Mouse (Mus musculus) heart, embryonic 16.5 days (tissue): ENCODE data around the gene Angel1. TPM values are rescaled to one million over a fixed set of nuclear protein-coding genes. Genes with fewer than 3 reads are reported as not detected.

Source experiments
- ATAC-seq: fragments of 200-750 bp; cut with Nextera tagmentation; replicated peaks from 2 replicates; pipeline ENCODE4 v1.8.0; 2017; ENCODE audit warnings: moderate number of reproducible peaks; ENCODE audit not compliant: insufficient read depth, low FRiP score; ENCODE audit errors: extremely low read depth
- H3K27ac ChIP-seq: fragments of 300-500 bp; sonication (generic); 2 replicates; pipeline ENCODE4 v1.5.1; 2014; ENCODE audit warnings: mild to moderate bottlenecking, low read length, control low read depth, moderate library complexity
- H3K27me3 ChIP-seq: fragments of 300-500 bp; sonication (generic); 2 replicates; pipeline ENCODE4 v1.6.1; 2014; ENCODE audit warnings: low read length, mixed read lengths; ENCODE audit not compliant: control insufficient read depth, insufficient read depth
- H3K36me3 ChIP-seq: fragments of 300-500 bp; sonication (generic); 2 replicates; pipeline ENCODE4 v1.6.1; 2014; ENCODE audit not compliant: control insufficient read depth, insufficient read depth
- H3K4me1 ChIP-seq: fragments of 300-500 bp; sonication (generic); 2 replicates; pipeline ENCODE4 v1.6.1; 2014; ENCODE audit warnings: low read length, mixed read lengths; ENCODE audit not compliant: control insufficient read depth, insufficient read depth
- H3K4me2 ChIP-seq: fragments of 300-500 bp; sonication (generic); 2 replicates; pipeline ENCODE4 v1.6.1; 2014; ENCODE audit warnings: low read depth, mild to moderate bottlenecking, control low read depth, low read length
- H3K4me3 ChIP-seq: fragments of 300-500 bp; sonication (generic); 2 replicates; pipeline ENCODE4 v1.5.1; 2014; ENCODE audit warnings: mild to moderate bottlenecking, control low read depth, low read length
- H3K9ac ChIP-seq: fragments of 300-500 bp; sonication (generic); 2 replicates; pipeline ENCODE4 v1.6.1; 2014; ENCODE audit warnings: low read length, control low read depth
- H3K9me3 ChIP-seq: fragments of 300-500 bp; sonication (generic); replicated peaks from 2 replicates; pipeline ENCODE4 v1.6.1; 2016; ENCODE audit warnings: low read length; ENCODE audit not compliant: control insufficient read depth
- WGBS: fragments of 180-500 bp; shearing (Covaris S2); extraction: QIAGEN DNeasy Blood & Tissue Kit; methylation state at CpG from one replicate; pipeline ENCODE4 v1.1.7; 2014; 5-methylcytosine and 5-hydroxymethylcytosine counted together
- polyA plus RNA-seq: library from polyadenylated mRNA; unstranded; fragments of >200 nt; fragmentation: Nextera tagmentation; extraction: Ambion mirVana; gene quantifications from 2 replicates; pipeline ENCODE4 v1.2.1, GENCODE M21; 2015

Angel1 gene
- polyA plus RNA-seq, 1 experiment from 2014 or later, result 7.9 TPM

GRCm38 (mm10) chr12:86678591-86679545 is 47.4 kb downstream of the Angel1 start, which contains the start of gene Vash1:
TSS of gene Vash1 (plus strand) at chr12:86678700.
- WGBS, result under 1% methylated on average over 93 of the region's 94 CpGs

GRCm38 (mm10) chr12:86672507-86672906 is 53.8 kb downstream of the Angel1 start:
- Histone ChIP-seq H3K36me3 (no peaks in the 10 kb centered on the region), H3K4me2 (no peak overlapping the region), H3K27me3 (no peaks in the 10 kb centered on the region), H3K4me1 (peaks cover 2% of the 10 kb centered on the region; the same call in 1 of the 2 replicates), H3K4me3 (no peak overlapping the region), H3K9me3 (no peaks in the 10 kb centered on the region; the same call in 1 of the 2 replicates), H3K9ac (no peak overlapping the region), H3K27ac (no peak overlapping the region)
- 47% methylated on average over 5 of the region's 5 CpGs for WGBS
- ATAC-seq, result no peak

More at GRCm38 (mm10) chr12:86678591-86679545, 47.4 kb downstream of the Angel1 start, which contains the start of gene Vash1:
- Histone ChIP-seq H3K4me1 (peaks cover 24% of the 10 kb centered on the region), H3K27ac (peak within 1 kb of the TSS; percentile 70), H3K4me2 (peak within 1 kb of the TSS; percentile 91), H3K36me3 (no peaks in the 10 kb centered on the region), H3K4me3 (peak within 1 kb of the TSS; percentile 79), H3K9me3 (no peaks in the 10 kb centered on the region; the same call in 1 of the 2 replicates), H3K9ac (peak within 1 kb of the TSS; percentile 87), H3K27me3 (no peaks in the 10 kb centered on the region)
- ATAC-seq, result peak; percentile 71; the same call in 1 of the 2 replicates

DNA sequence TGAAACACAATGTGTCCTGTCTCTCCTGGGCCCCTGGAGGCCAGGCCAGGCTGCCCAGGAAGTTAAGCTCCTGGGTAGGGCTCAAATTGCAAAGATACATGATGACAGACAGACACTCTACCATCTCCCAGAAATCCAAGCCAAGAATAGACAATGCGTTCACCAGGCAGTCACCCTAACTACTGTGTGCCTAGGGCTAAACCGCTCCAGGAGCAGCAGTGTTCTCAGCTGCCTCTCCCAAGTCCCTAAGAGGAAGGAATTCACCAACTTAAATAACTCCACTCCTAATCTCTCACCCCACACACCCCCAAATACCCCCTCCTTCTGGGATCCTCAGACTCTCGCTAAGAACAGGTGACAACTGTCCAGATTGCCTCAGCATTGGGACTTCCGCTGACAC is 54.2 kb downstream of the Angel1 start:
- no peak overlapping the region for H3K27ac ChIP-seq
- ATAC-seq, result 0 out of 2 replicates have a peak, but pooled peaks have one; percentile 45
- 53% methylated on average over 4 of the region's 4 CpGs for WGBS

DNA sequence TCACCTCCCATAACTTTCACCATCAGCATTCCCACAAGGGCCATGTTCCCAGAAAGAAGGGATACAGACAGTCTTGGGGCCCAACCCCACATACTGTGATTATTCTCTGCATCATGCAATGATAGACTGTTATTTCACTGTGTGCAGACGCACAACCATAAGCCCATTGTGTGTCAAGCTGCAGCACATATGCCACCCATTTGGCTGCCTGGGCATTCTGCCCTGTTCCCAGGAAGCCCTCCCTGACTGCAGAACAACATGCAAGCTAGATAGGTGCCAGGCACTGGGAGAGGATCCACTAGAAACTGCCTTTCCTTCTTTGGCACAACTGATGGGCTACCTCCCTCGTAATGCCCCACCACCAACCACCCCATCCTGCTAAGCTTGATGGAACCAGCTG is 57.9 kb downstream of the Angel1 start:
- Histone ChIP-seq H3K9me3 (no peaks in the 10 kb centered on the region), H3K4me2 (no peak overlapping the region), H3K4me1 (peaks cover 2% of the 10 kb centered on the region; the same call in 1 of the 2 replicates), H3K9ac (no peak overlapping the region), H3K4me3 (no peak overlapping the region), H3K27ac (no peak overlapping the region), H3K27me3 (no peaks in the 10 kb centered on the region), H3K36me3 (no peaks in the 10 kb centered on the region)
- 86% methylated on average over 2 of the region's 2 CpGs for WGBS
- ATAC-seq, result no peak

More for the DNA sequence above, 54.2 kb downstream of the Angel1 start:
- Histone ChIP-seq H3K4me3 (no peak overlapping the region), H3K36me3 (no peaks in the 10 kb centered on the region), H3K9me3 (no peaks in the 10 kb centered on the region; the same call in 1 of the 2 replicates), H3K27me3 (no peaks in the 10 kb centered on the region), H3K4me1 (peaks cover 2% of the 10 kb centered on the region; the same call in 1 of the 2 replicates), H3K9ac (no peak overlapping the region), H3K4me2 (no peak overlapping the region)

GRCm38 (mm10) chr12:86665656-86666055 is 60.6 kb downstream of the Angel1 start:
- 55% methylated on average over 3 of the region's 3 CpGs for WGBS
- no peak overlapping the region for H3K4me3 ChIP-seq
- no peak overlapping the region for H3K27ac ChIP-seq
- no peaks in the 10 kb centered on the region for H3K9me3 ChIP-seq
- H3K36me3 ChIP-seq, result no peaks in the 10 kb centered on the region
- no peaks in the 10 kb centered on the region for H3K27me3 ChIP-seq
- H3K9ac ChIP-seq, result no peak overlapping the region
- H3K4me1 ChIP-seq, result no peaks in the 10 kb centered on the region
- no peak overlapping the region for H3K4me2 ChIP-seq
- no peak for ATAC-seq

DNA sequence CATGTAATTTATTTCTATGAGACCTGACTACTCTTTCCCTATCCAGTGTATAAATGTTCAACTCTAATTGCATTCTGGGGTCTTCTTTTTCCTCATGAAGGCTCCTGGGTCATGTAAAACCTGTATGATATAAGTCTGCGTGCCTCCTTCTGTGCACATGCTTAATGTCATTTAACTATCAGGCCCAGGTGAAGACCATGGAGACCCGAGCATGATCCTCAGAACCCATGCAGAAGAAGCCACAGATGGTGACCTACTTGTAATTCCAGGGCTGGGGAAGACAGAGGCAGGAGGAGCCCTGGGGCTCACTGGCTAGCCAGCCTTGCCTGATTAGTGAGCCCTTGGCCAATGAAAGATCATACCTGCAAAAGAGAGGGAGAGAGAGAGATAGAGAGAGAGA is 65.8 kb downstream of the Angel1 start:
- H3K36me3 ChIP-seq, result no peaks in the 10 kb centered on the region
- H3K4me3 ChIP-seq, result no peak overlapping the region
- H3K4me1 ChIP-seq, result peaks cover 3% of the 10 kb centered on the region; the same call in 1 of the 2 replicates
- H3K27ac ChIP-seq, result no peak overlapping the region
- no peak for ATAC-seq
- no peaks in the 10 kb centered on the region for H3K9me3 ChIP-seq
- 74% methylated on average over 2 of the region's 2 CpGs for WGBS
- H3K4me2 ChIP-seq, result no peak overlapping the region
- no peaks in the 10 kb centered on the region for H3K27me3 ChIP-seq
- H3K9ac ChIP-seq, result no peak overlapping the region

DNA sequence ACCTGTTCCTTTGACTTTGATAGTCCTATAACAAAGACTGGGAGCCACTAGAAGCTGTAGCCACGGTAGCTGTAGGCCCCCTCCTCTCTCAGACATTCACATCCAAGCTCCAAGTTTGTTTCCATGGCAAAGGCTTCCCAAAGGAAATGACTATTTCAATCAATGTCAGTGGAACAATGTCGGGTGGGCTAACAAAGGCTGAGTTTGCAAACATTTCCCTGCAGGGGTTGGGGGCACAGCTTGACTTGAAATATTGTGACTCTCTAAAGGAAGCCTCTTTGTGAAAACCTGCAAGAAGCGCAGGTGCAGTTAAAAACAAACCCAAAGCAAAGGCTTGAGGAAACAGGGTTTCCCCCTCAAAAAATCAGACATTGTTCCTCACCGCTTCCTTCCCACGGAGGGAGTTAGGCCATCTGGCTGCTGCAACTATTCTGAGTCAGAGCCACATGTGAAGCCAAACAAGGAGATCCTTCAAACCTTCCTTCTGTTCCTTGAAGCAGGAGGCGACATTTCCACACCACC is 66.8 kb downstream of the Angel1 start:
- Histone ChIP-seq H3K4me3 (no peak overlapping the region), H3K27me3 (no peaks in the 10 kb centered on the region), H3K27ac (peak overlapping the region; percentile 71), H3K9me3 (no peaks in the 10 kb centered on the region), H3K4me1 (peaks cover 3% of the 10 kb centered on the region; the same call in 1 of the 2 replicates), H3K4me2 (no peak overlapping the region), H3K9ac (no peak overlapping the region), H3K36me3 (no peaks in the 10 kb centered on the region)
- WGBS, result 35% methylated on average over 6 of the region's 6 CpGs
- peak; percentile 45 for ATAC-seq

GRCm38 (mm10) chr12:86652570-86653041 is 73.7 kb downstream of the Angel1 start:
- H3K4me1 ChIP-seq, result peaks cover 15% of the 10 kb centered on the region
- 9% methylated on average over 4 of the region's 4 CpGs for WGBS
- H3K9me3 ChIP-seq, result no peaks in the 10 kb centered on the region
- H3K27ac ChIP-seq, result peak overlapping the region; percentile 89
- peak; percentile 95 for ATAC-seq
- no peak overlapping the region for H3K4me3 ChIP-seq
- H3K9ac ChIP-seq, result peak overlapping the region; percentile 56; the same call in 1 of the 2 replicates
- peak overlapping the region; percentile 40 for H3K4me2 ChIP-seq
- H3K36me3 ChIP-seq, result no peaks in the 10 kb centered on the region
- no peaks in the 10 kb centered on the region for H3K27me3 ChIP-seq
